Mouse (Mus musculus) heart, postnatal 25 days (tissue): Measurements from ENCODE around the gene Pou6f2. TPM values are rescaled to one million over a fixed set of nuclear protein-coding genes. Genes with fewer than 3 reads are reported as not detected.

Source experiments
- DNase-seq: peaks from one replicate; pipeline ENCODE4 v3.0.0; 2022; ENCODE audit warnings: low spot score
- intact Hi-C: fragments of 180-260 bp; cut with DNase I; formaldehyde crosslinking; loops from one replicate; pipeline ENCODE4 v1.15.1; 2025
- total RNA-seq, 2 experiments: library from RNA; stranded (reverse); gene quantifications; 2 replicates each; pipeline ENCODE4 v1.2.3; 2021

The Pou6f2 gene
- total RNA-seq, 2 experiments from 2014 or later, result not detected

DNA sequence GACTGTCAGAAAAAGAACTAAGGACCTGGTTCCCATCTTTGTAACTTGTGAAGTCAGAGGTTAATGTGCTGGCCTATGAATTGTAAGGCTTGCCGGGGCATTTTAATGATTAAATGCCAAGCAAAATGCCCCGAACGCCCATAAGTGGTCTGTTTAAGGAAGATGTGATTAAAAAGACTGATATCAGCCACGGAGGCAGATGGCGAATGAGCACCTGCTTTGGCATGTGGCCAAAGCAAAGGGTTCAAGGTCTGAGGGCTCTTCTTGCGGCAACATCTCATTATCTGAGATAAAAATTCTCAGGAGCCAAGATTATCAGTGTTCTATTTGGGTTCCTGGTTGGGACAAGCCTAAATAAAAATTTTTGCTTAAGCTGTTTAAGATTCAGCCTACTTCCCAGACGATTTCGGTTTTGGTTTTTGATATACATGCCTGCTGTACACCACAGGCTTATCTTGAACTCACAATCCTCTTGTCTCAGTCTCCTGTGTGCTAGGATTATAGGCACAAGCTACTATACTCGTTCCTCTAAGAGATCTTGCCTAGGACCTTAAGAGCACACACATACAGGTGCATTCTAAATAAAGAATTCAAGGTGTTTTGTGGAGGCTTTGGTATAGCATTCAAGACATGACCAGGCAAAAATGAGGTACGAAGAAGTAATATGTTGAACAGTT is 315.9 kb downstream of the Pou6f2 start:
- intact Hi-C loops, result no loop called here
- no peak for DNase-seq
